Mouse (Mus musculus) neural tube, embryonic 11.5 days (tissue): ENCODE measurements at regions not wholly inside any gene's neighbourhood (a gene's known extent, or its start where the extent isn't known, plus 50 kb on each side); places are given as distances from the start of the nearest gene placed in this dataset.

ENCODE experiments used
- ATAC-seq: fragments of 200-750 bp; cut with Nextera tagmentation; 2 replicates; pipeline ENCODE4 v1.8.0; 2017; ENCODE audit warnings: moderate number of reproducible peaks, mild to moderate bottlenecking, moderate TSS enrichment, moderate library complexity; ENCODE audit not compliant: insufficient read depth, low FRiP score, low TSS enrichment
- DNase-seq: peaks from one replicate; pipeline ENCODE4 v3.0.0-alpha.2; 2015; ENCODE audit warnings: low spot score
- H3K27ac ChIP-seq: fragments of 300-500 bp; sonication (generic); 2 replicates; pipeline ENCODE4 v1.5.1; 2014; ENCODE audit warnings: low read depth, mild to moderate bottlenecking, low read length
- H3K27me3 ChIP-seq: fragments of 300-500 bp; sonication (generic); 2 replicates; pipeline ENCODE4 v1.6.1; 2014; ENCODE audit warnings: mild to moderate bottlenecking, low read length, mixed read lengths; ENCODE audit not compliant: control insufficient read depth, insufficient read depth
- H3K36me3 ChIP-seq: fragments of 300-500 bp; sonication (generic); 2 replicates; pipeline ENCODE4 v1.6.1; 2014; ENCODE audit warnings: mild to moderate bottlenecking, low read length, moderate library complexity, mixed read lengths; ENCODE audit not compliant: control insufficient read depth, insufficient read depth
- H3K4me1 ChIP-seq: fragments of 300-500 bp; sonication (generic); 2 replicates; pipeline ENCODE4 v1.6.1; 2014; ENCODE audit warnings: low read length, mixed read lengths; ENCODE audit not compliant: control insufficient read depth, insufficient read depth
- H3K4me2 ChIP-seq: fragments of 300-500 bp; sonication (generic); 2 replicates; pipeline ENCODE4 v1.6.1; 2014; ENCODE audit warnings: low read depth, mild to moderate bottlenecking, moderate library complexity
- H3K4me3 ChIP-seq: fragments of 300-500 bp; sonication (generic); 2 replicates; pipeline ENCODE4 v1.5.1; 2014; ENCODE audit warnings: low read depth, low read length
- H3K9ac ChIP-seq: fragments of 300-500 bp; sonication (generic); 2 replicates; pipeline ENCODE4 v1.6.1; 2014; ENCODE audit warnings: mild to moderate bottlenecking, low read length
- H3K9me3 ChIP-seq: fragments of 300-500 bp; sonication (generic); 2 replicates; pipeline ENCODE4 v1.6.1; 2016; ENCODE audit warnings: low read length; ENCODE audit not compliant: control insufficient read depth
- WGBS: fragments of 180-500 bp; shearing (Covaris S2); extraction: QIAGEN DNeasy Blood & Tissue Kit; methylation state at CpG from one replicate; pipeline ENCODE4 v1.1.7; 2014; 5-methylcytosine and 5-hydroxymethylcytosine counted together

GRCm38 (mm10) chr17:3273108-3274091 lies 53.0 kb upstream of the Tiam2 start:
- H3K9me3 ChIP-seq: no peaks in the 10 kb centered on the region
- no peaks in the 10 kb centered on the region for H3K27me3 ChIP-seq
- H3K9ac ChIP-seq: no peak overlapping the region
- H3K4me2 ChIP-seq: no peak overlapping the region
- H3K4me1 ChIP-seq: peaks cover 14% of the 10 kb centered on the region
- no peak overlapping the region for H3K4me3 ChIP-seq
- 46% methylated on average over 22 of the region's 22 CpGs for WGBS
- no peaks in the 10 kb centered on the region for H3K36me3 ChIP-seq
- peak; percentile 70; the same call in 1 of the 2 replicates for ATAC-seq
- peak; percentile 85 for DNase-seq
- H3K27ac ChIP-seq: no peak overlapping the region

GRCm38 (mm10) chr17:3274449-3275285 lies 51.7 kb upstream of the Tiam2 start:
- no peaks in the 10 kb centered on the region for H3K36me3 ChIP-seq
- peak overlapping the region; percentile 57 for H3K27ac ChIP-seq
- no peaks in the 10 kb centered on the region for H3K9me3 ChIP-seq
- WGBS: 11% methylated on average over 14 of the region's 14 CpGs
- peak; percentile 63 for DNase-seq
- H3K4me1 ChIP-seq: peaks cover 14% of the 10 kb centered on the region
- H3K4me3 ChIP-seq: no peak overlapping the region
- peak; percentile 40; the same call in 1 of the 2 replicates for ATAC-seq
- peak overlapping the region; percentile 33 for H3K9ac ChIP-seq
- H3K27me3 ChIP-seq: no peaks in the 10 kb centered on the region
- no peak overlapping the region for H3K4me2 ChIP-seq
